Mouse (Mus musculus) monocyte, adult 5-6 weeks (primary cell): ENCODE measurements at regions not wholly inside any gene's neighbourhood (a gene's known extent, or its start where the extent isn't known, plus 50 kb on each side); places are given as distances from the start of the nearest gene placed in this dataset.

Experiments
- ATAC-seq: fragments of 153-309, 156-312 bp; replicated peaks from 2 replicates; pipeline ENCODE4 v1.8.0; 2017; ENCODE audit warnings: mild to moderate bottlenecking; ENCODE audit not compliant: low TSS enrichment, insufficient number of reproducible peaks, severe bottlenecking, poor library complexity, low FRiP score

DNA sequence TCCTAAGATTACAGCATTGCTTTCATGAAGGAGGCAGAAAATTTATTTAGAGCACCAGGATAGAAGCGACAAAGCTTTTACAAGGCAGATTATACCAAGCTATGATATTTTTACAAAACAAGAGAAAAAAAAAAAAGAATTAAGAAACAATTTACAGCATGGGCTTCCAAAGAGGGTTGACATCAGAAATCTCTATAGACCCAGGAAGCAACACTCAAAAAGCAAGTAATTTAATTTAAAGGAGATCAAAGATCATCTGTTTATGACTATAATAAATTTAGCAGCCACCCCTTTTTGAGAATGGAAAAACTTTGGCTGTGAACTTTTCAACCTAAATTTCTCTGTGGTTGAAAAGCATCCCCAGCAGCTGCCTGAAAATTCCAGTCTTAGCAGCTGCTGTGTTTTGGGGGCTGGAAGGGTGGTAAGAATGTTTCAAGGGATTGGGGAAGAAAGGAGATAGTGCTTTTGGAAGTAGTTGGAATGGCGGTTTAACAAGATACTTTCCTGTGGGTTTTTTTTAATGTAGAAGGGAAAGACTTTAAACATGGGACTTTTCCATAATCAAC lies 1621.0 kb upstream of the Flrt2 start:
- ATAC-seq: no peak

DNA sequence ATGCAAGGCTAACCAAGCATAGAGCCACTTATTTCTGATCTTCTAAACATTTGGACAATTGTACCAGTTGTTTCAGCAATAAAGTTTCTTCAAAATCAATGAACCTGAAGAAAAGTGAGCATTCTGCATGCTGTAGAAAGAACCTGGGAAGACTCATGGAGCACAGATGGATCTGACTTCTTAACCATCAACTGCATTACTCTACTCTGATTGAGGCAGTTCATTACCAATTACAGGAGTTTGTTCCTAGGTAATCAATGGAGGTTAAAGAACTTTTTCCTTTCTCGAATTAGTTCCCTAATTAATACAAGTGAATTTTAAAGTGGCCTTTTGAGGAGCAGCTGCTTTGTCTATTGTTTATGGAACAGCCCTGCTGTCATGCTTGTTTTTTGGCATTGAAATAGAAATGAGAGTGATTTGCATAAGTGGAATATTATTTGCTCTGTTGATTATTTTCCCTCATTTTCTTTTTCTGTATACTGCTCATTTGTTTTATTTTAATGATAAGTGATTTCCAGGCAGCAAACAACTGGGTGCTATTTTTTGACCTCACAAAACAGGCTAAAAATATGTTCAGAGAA lies 1586.4 kb upstream of the Flrt2 start:
- no peak for ATAC-seq

DNA sequence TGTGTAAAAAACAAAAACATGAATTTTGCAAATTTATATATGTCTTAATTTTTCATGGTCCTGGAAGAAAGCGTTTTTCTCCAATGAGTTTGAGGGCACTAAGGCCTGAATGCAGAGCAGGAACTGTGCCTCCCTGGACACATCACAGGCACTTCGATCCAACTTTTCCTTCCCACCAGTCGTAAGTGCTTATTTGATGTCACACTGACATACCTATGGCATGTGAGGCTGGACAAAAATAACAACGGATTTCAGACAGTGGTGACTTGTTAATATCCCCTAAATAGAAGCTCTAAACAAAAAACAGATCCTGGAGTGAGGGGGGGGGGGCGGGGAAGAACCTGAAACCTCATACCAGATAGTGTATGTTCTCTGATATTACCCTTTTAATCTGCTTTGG lies 1541.9 kb upstream of the Flrt2 start:
- no peak for ATAC-seq

DNA sequence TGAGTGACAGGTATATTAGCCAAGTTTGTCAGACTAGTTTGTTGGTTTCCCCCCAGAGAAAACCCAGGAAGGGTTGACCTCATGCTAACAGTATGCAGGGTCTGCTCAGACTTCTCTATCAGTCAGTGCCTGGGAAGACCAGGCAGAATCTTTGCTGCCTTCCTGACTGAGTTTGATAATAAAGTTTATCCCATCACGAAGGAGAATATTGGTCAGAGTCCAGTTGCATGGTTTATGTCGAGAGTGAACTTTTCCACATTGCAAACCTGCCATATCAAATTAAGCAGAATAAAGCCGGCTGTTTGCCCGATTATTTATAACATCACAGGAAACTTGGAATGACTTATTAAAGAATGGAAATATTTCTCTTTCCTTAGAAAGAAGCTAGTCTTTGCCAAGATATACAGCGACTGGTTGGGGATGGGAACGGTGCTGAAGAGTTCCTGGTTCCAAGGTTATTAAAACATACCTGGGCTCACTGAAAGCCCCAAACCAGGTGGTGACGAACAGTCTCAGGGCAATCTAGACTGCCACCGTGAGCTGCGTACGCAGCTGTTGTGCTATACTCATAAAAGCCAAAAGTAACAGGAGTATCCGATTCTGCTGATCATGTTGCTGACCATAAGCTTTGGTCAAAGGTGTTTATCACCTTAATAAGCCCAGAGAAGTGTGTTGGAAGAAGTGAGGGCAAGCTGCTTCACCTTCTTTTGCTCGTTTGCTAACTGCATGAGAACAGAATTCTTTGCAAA lies 1536.7 kb upstream of the Flrt2 start:
- no peak for ATAC-seq

DNA sequence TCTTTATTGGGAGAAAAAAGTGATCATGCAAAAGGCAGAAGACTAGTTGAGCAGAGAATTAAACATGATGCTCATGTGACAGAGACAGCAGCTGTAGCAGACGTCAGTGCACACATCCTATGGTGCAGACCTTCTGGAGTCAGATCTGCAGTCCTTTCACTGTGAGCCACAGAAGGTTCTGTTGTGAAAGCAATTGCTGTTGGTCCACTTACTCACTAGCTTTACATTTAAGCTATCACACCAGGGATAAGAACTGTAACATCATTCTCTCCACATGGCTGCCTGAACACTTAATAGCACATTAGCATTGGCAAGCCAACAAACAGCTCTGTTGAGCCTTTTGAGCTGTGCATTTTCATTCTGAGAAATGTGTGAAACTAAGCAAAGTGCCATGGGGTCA lies 1509.7 kb upstream of the Flrt2 start:
- no peak for ATAC-seq

DNA sequence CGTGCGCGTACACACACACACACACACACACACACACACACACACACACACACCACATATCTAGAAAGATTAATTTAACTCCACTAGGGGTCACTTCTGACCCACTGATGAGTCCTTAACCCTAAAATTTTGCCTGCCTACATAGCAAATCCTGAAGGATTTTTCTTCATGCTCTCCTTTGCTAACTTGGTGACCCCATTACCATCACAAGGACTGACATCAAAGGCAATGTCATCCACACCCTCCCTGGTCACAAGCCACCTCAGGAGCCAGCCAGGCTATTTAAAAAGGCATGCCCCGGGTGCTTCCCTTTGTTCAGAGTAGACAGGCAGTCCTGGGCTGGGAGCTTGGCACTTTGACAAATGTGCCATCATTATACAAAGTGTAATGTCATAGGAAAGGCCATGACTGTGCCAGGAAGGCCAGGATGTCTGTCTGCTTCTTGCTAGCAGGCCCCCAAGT lies 1501.4 kb upstream of the Flrt2 start:
- ATAC-seq: no peak

DNA sequence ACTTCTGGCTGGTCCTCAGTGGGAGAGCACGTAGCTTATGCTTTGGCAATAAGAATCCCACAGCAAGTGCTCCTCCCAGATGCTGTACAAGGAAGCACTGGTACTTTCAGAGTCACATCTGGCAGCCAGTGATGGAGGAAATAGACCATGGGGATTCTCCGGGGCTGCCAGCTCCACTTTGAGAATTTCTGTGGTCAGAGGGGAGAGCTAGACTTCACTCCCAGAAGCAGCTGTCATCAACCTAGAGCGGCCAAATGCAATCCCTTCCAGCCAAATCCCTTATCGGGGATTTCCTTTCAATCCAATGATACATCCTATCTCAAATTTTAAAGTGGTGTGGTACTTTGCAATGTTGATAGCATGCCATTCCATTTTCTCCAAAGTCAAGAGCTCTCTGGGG lies 1474.1 kb upstream of the Flrt2 start:
- no peak for ATAC-seq

DNA sequence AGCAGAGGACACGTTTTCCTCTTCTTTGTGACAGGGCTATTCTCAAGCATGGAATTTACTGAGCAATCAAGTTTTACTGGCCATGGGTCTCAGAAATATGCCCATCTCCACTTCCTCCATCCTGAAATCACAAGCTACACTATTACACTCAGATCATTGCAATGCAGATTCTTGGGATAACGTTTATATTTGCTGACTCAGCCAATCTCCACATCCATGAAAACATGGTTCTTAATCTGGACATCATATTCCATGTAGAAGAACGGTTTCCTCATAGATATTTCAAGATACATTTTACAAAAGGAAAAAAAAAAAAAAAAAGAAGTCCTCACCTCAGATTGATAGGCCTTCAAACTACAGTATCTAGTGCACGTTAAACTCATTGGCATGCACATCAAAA lies 1462.1 kb upstream of the Flrt2 start:
- ATAC-seq: no peak

DNA sequence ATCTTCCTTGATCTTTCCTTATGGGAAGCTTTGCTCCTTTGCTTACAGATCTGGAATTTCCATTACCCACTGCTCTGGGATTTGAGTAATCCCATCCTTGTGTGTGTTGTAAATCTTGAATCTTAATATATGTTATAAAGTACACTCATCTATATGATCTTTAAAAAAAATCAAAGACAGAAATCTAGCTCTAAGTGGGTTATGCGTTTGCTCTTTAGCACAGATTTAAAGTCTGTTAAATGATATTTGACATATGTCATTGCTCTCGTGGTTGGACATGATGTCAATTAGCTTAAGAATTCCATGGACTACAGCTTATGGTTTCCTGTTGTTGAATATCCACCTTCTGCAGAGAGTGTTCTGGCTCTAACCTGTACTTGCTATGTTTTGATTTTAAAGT lies 1446.7 kb upstream of the Flrt2 start:
- ATAC-seq: no peak

DNA sequence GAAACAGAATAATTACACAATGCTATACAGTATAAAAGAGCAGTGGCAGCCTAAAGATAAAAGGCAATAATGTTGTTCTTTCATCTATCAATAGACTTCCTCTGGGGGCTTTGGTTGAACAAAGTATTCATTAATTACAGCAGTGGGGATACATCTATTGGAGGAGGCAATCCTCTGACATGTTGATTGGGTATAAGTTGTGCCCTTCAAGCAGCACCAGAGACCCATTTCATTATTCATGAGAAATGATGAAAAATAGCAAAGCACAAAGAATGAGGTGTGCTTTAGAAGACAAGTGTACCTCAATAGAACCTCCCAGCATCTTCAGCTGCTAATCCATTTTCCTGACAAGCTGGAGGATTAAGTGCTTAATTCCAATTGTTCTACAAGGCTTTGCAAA lies 1444.7 kb upstream of the Flrt2 start:
- ATAC-seq: no peak

DNA sequence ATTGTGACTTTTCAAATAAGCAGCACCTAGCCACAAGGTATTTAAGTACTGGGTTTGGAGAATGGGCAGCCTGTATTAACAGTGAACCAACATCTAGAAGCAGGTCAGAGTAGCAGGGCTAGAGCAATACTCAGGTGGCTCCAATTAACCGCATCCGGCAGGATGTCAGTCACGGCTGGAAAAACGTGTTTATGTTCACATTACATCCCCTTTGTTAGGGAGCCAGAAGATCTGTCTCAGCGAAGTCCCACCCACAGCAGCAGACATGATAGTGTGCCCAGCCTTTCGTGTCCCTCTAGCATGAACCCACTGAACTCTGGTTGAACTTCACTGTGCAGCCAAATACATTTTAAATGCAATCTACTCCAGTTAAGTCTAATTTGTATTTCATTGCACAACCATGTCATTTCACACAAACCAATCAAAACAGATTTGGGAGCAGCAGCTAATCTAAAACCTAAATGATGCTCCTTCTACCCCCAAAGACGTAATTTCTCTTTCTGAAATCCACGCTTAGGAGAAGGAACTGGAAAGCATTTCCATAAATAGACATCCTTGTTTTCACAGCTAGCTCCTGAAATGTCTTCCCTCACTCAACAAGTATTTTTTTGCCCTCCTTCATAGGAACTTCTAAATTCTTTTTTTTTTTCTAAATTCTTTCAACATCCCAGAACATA lies 1438.9 kb upstream of the Flrt2 start:
- no peak for ATAC-seq

DNA sequence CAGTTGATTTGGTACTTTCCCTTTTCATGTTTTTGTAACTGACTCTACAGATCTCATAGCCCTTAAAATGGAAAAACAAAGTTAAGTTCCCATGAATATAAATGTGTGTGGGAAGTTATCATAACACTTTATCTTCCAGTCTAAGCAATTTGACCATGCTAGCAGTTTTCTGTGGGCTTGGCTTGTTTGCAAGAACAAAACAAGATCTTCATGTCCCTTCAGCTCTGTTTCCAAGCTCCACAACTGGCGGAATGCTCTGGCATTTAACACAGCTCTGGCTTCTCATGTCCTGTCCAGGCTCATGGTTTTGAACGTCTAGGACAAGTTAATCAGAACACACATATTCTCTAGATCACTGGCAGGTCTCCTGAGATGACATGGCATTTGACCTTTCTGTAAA lies 1411.1 kb upstream of the Flrt2 start:
- no peak for ATAC-seq

DNA sequence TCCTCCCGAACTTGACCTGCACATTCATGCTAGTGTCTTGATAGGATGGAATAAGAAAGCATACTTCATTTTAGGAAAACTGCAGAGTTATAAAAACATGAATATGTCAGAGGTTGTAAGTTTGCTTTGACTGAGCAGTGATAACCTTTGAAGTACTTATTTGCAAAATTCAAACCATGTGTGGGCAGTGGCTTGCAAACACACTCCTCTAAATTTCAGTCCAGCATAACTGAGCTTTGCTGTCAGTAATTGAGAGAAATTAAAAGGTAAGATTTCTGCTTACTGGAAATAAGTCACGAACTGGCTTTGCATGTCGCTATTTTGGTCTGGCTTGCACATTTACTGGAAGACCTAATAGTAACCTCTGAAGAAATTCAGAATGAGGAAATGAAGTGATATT lies 1409.1 kb upstream of the Flrt2 start:
- no peak for ATAC-seq

DNA sequence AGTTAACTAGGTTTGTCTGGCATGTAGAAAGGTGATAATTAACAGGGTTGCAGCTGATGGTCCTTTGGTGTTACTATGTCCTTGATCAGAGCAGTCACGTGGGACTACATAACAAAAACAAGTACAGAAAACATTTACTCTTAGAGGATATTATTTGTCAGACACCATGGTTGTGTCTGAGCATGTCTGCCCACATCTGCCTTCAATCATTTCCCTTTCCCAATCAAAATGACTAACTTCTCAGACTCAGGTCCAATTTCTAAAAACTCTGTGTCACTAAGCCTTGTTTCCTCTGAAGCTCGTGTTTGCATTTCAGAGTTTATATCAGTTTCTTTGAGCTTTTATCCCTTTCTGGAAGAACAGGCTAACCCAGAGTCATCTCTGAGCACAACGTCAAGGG lies 1408.5 kb upstream of the Flrt2 start:
- no peak for ATAC-seq

DNA sequence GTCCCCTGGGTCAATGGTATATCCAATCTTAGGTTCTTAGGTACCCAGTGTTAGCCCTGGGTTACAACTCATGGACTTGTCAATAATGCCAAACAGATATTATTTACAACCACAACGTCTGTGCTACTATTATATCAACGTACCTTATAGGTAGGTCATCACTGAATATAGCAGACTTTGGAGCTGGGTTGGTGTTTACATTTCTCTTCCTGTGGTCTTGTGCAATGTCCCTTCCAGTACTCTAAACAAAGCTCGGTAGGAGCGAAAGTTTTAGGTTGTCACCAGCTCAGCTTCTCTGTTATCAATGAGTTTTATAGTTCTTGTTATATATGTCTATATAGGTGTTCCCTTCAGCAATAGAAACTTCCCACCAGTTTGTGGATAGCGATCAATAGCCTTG lies 1394.2 kb upstream of the Flrt2 start:
- ATAC-seq: no peak

DNA sequence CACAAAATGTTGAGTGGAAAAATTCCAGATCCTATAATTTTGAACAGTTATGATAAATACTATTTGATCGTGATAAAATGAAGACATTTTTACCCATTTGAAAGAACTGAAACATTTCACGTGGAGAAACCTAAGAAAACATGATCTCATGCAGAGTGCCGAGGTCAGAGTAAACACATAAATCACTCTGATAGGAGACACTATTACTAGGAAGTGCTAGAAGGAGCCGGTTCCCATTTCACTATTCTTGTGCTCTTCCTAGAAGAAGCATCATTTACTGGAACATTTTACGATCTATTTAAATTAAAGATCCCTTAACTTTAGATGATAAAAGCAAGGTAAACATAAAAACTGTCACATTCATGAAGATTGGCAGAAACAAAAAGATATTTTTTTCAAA lies 1359.7 kb upstream of the Flrt2 start:
- no peak for ATAC-seq

DNA sequence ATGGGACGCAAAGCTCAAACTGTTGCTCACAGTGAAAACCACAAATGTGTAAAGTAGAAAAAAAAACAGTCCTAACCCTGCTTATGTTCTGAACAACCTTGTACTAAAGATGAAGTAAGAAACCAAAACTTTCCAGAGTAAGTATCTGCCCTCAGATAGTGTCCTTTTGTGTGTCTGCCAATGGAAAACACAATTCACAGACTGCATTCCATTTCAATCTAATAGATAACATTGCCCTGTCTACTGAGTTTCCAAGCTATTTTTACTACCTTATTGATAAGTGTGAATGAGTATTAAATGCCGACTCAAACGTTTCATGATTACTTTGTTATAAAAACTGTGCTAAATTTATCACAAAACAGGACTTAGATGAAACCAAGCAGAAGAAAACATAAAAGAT lies 1357.4 kb upstream of the Flrt2 start:
- no peak for ATAC-seq

DNA sequence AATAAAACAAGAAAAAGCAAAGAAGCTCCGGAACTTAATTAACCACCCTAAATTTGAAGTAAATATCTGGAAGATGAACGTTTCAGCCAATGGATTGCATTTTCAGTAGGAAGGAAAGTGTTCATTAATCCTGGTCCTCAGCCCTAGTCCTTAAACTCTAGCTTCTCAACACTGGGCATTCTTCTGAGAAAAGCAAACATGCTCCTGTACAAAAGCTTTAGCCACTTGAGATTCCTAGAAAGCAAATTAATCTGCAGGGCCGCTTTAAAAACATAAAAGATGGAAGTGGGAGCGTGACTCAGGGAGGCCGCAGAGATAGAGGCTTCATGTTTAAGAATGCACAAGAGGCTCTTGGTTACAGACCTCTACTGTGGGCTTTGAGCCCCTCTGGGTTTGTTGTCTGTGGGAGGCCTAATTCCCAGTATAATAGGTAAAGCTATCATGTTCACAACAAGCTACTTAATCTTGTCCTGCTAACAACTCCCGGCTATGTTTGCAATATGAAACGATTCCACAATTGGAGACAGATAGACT lies 1342.3 kb upstream of the Flrt2 start:
- no peak for ATAC-seq

DNA sequence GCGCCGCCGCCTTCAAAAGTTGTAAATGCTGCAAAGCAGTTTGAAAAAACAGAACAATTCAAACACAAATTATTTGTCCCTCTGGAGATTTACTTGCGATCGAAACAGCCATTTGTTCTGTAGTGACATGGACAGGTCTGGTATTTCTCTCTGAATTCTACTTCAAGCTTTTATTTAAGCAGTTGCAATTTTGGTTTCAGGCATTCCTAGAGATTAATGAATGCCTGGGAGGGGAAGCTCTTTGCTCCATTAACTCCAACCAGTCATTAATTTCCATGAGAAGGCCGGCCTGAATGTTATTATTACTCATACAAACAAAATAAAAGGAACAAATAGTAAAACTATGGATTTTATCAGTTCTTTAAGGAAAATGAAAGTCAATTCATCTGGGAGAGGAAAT lies 1327.8 kb upstream of the Flrt2 start:
- ATAC-seq: no peak

DNA sequence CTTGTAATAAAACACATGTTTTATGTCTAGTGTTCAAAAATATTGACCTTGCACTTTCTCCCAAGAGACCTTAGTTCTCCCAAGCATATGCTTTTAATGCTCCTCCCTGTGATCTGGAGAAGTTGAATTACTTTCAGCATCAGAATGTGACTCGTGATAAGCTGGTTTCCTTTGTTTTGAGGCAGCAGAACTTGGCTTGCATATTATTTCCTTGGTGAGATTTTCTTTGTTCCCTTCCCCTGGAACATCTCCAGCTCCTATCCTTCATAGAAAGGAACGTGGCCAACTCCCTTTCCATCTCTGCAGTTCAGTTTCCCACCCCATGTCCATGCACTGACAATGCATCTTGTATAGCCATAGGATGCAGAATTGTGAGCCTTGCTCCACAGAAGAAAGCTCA lies 1292.0 kb upstream of the Flrt2 start:
- ATAC-seq: no peak
